Mouse (Mus musculus): ENCODE data around the gene Mars2. TPM values are rescaled to one million over a fixed set of nuclear protein-coding genes. Genes with fewer than 3 reads are reported as not detected.

Mars2 gene
- polyA plus RNA-seq, 1 experiment from 2014 or later = 4.1 TPM

- Histone ChIP-seq H3K9me3 (replicated peaks) (no peaks in the 10 kb centered on the region), H3K27me3 (replicated peaks) (no peaks in the 10 kb centered on the region), H3K4me1 (replicated peaks) (peaks cover 14% of the 10 kb centered on the region), H3K27ac (ENCODE audit: poor library complexity, severe bottlenecking) (no peak overlapping the region), H3K4me3 (no peak overlapping the region), H3K4me2 (peak overlapping the region; percentile 60; the same call in 1 of the 2 replicates), H3K36me3 (no peaks in the 10 kb centered on the region), H3K9ac (no peak overlapping the region)
- no peak for ATAC-seq (ENCODE audit: insufficient number of reproducible peaks, low FRiP score)
- WGBS = 77% methylated on average over 11 of the region's 11 CpGs
Observed at GRCm38 (mm10) chr1:55224111-55224510, 12.9 kb upstream of the Mars2 start.

GRCm38 (mm10) chr1:55225398-55225797 is 11.6 kb upstream of the Mars2 start:
- H3K4me1 ChIP-seq (replicated peaks) = peaks cover 14% of the 10 kb centered on the region

GRCm38 (mm10) chr1:55226011-55226857 is 10.7 kb upstream of the Mars2 start, which contains the start of gene Rftn2:
Gene Rftn2 (minus strand): TSS chr1:55226782.
- Histone ChIP-seq H3K9me3 (replicated peaks) (no peaks in the 10 kb centered on the region), H3K36me3 (no peaks in the 10 kb centered on the region), H3K9ac (peak within 1 kb of the TSS; percentile 76), H3K27me3 (replicated peaks) (no peaks in the 10 kb centered on the region), H3K4me2 (peak within 1 kb of the TSS; percentile 68), H3K4me1 (replicated peaks) (peaks cover 10% of the 10 kb centered on the region), H3K27ac (ENCODE audit: poor library complexity, severe bottlenecking) (peak within 1 kb of the TSS; percentile 75), H3K4me3 (peak within 1 kb of the TSS; percentile 64)
- WGBS = 2% methylated on average over 26 of the region's 26 CpGs
- peak; percentile 53; the same call in 1 of the 2 replicates for ATAC-seq (ENCODE audit: insufficient number of reproducible peaks, low FRiP score)

More at GRCm38 (mm10) chr1:55225398-55225797, 11.6 kb upstream of the Mars2 start:
- WGBS = 43% methylated on average over 3 of the region's 3 CpGs
- no peak for ATAC-seq (ENCODE audit: insufficient number of reproducible peaks, low FRiP score)
- Histone ChIP-seq H3K4me3 (peak overlapping the region; percentile 37), H3K27ac (ENCODE audit: poor library complexity, severe bottlenecking) (no peak overlapping the region), H3K36me3 (no peaks in the 10 kb centered on the region), H3K4me2 (peak overlapping the region; percentile 60), H3K9me3 (replicated peaks) (no peaks in the 10 kb centered on the region), H3K27me3 (replicated peaks) (no peaks in the 10 kb centered on the region), H3K9ac (0 out of 2 replicates have a peak overlapping the region, but pooled peaks have one; percentile 44)

- whole genome bisulfite sequencing = 57% methylated on average over 1 of the region's 1 CpGs
- H3K4me1 ChIP-seq (replicated peaks) = peaks cover under 1% of the 10 kb centered on the region
Observed at GRCm38 (mm10) chr1:55227376-55227775, 9.6 kb upstream of the Mars2 start.

GRCm38 (mm10) chr1:55228256-55228884 is 8.6 kb upstream of the Mars2 start:
- H3K9ac ChIP-seq = no peak overlapping the region
- no peak overlapping the region for H3K4me2 ChIP-seq
- no peaks in the 10 kb centered on the region for H3K36me3 ChIP-seq
- WGBS = 74% methylated on average over 8 of the region's 8 CpGs
- no peaks in the 10 kb centered on the region for H3K9me3 ChIP-seq (replicated peaks)
- H3K4me3 ChIP-seq = no peak overlapping the region
- no peaks in the 10 kb centered on the region for H3K27me3 ChIP-seq (replicated peaks)
- no peaks in the 10 kb centered on the region for H3K4me1 ChIP-seq (replicated peaks)
- ATAC-seq (ENCODE audit: insufficient number of reproducible peaks, low FRiP score) = no peak
- no peak overlapping the region for H3K27ac ChIP-seq (ENCODE audit: poor library complexity, severe bottlenecking)

More at GRCm38 (mm10) chr1:55227376-55227775, 9.6 kb upstream of the Mars2 start:
- Histone ChIP-seq H3K9me3 (replicated peaks) (no peaks in the 10 kb centered on the region), H3K27me3 (replicated peaks) (no peaks in the 10 kb centered on the region), H3K4me2 (no peak overlapping the region), H3K9ac (no peak overlapping the region), H3K36me3 (no peaks in the 10 kb centered on the region), H3K4me3 (no peak overlapping the region), H3K27ac (ENCODE audit: poor library complexity, severe bottlenecking) (no peak overlapping the region)
- no peak for ATAC-seq (ENCODE audit: insufficient number of reproducible peaks, low FRiP score)

GRCm38 (mm10) chr1:55234910-55235520 is 2.0 kb upstream of the Mars2 start:
- Histone ChIP-seq H3K4me3 (no peak overlapping the region), H3K4me1 (replicated peaks) (peaks cover 8% of the 10 kb centered on the region), H3K4me2 (no peak overlapping the region), H3K27me3 (replicated peaks) (no peaks in the 10 kb centered on the region), H3K9ac (no peak overlapping the region), H3K9me3 (replicated peaks) (no peaks in the 10 kb centered on the region), H3K36me3 (no peaks in the 10 kb centered on the region), H3K27ac (ENCODE audit: poor library complexity, severe bottlenecking) (no peak overlapping the region)
- no peak for ATAC-seq (ENCODE audit: insufficient number of reproducible peaks, low FRiP score)
- WGBS = 47% methylated on average over 16 of the region's 16 CpGs

GRCm38 (mm10) chr1:55236487-55236886 is 490 bp upstream of the Mars2 start:
- no peak for ATAC-seq (ENCODE audit: insufficient number of reproducible peaks, low FRiP score)
- Histone ChIP-seq H3K36me3 (no peaks in the 10 kb centered on the region), H3K4me3 (peak overlapping the region; percentile 75), H3K4me2 (peak overlapping the region; percentile 92), H3K9ac (no peak overlapping the region), H3K27ac (ENCODE audit: poor library complexity, severe bottlenecking) (no peak overlapping the region), H3K4me1 (replicated peaks) (peaks cover 16% of the 10 kb centered on the region), H3K9me3 (replicated peaks) (no peaks in the 10 kb centered on the region), H3K27me3 (replicated peaks) (no peaks in the 10 kb centered on the region)
- WGBS = 40% methylated on average over 5 of the region's 5 CpGs

GRCm38 (mm10) chr1:55237643-55238161 is 725 bp downstream of the Mars2 start:
- WGBS = under 1% methylated on average over 23 of the region's 23 CpGs
- no peaks in the 10 kb centered on the region for H3K36me3 ChIP-seq
- peak overlapping the region; percentile 92 for H3K4me2 ChIP-seq
- H3K4me3 ChIP-seq = peak overlapping the region; percentile 75
- H3K27ac ChIP-seq (ENCODE audit: poor library complexity, severe bottlenecking) = peak overlapping the region; percentile 20; the same call in 1 of the 2 replicates
- peak; percentile 60; the same call in 1 of the 2 replicates for ATAC-seq (ENCODE audit: insufficient number of reproducible peaks, low FRiP score)
- peaks cover 16% of the 10 kb centered on the region for H3K4me1 ChIP-seq (replicated peaks)
- H3K9ac ChIP-seq = peak overlapping the region; percentile 86
- H3K9me3 ChIP-seq (replicated peaks) = no peaks in the 10 kb centered on the region
- no peaks in the 10 kb centered on the region for H3K27me3 ChIP-seq (replicated peaks)

- Histone ChIP-seq H3K4me1 (replicated peaks) (peaks cover 16% of the 10 kb centered on the region), H3K4me3 (peak overlapping the region; percentile 75), H3K9me3 (replicated peaks) (no peaks in the 10 kb centered on the region), H3K36me3 (no peaks in the 10 kb centered on the region), H3K27ac (ENCODE audit: poor library complexity, severe bottlenecking) (no peak overlapping the region), H3K4me2 (peak overlapping the region; percentile 92), H3K9ac (peak overlapping the region; percentile 86), H3K27me3 (replicated peaks) (no peaks in the 10 kb centered on the region)
- 31% methylated on average over 13 of the region's 13 CpGs for WGBS
- no peak for ATAC-seq (ENCODE audit: insufficient number of reproducible peaks, low FRiP score)
Observed at GRCm38 (mm10) chr1:55238496-55238895, 1.5 kb downstream of the Mars2 start.

GRCm38 (mm10) chr1:55239237-55239636 is 2.3 kb downstream of the Mars2 start:
- Histone ChIP-seq H3K4me3 (0 out of 2 replicates have a peak overlapping the region, but pooled peaks have one; percentile 75), H3K27ac (ENCODE audit: poor library complexity, severe bottlenecking) (no peak overlapping the region), H3K4me1 (replicated peaks) (peaks cover 16% of the 10 kb centered on the region), H3K9ac (no peak overlapping the region), H3K9me3 (replicated peaks) (no peaks in the 10 kb centered on the region), H3K4me2 (peak overlapping the region; percentile 92), H3K27me3 (replicated peaks) (no peaks in the 10 kb centered on the region), H3K36me3 (no peaks in the 10 kb centered on the region)
- ATAC-seq (ENCODE audit: insufficient number of reproducible peaks, low FRiP score) = no peak
- WGBS = 0% methylated on average over 1 of the region's 1 CpGs
